Mouse (Mus musculus): ENCODE measurements around the gene Kat7. TPM values are rescaled to one million over a fixed set of nuclear protein-coding genes. Genes with fewer than 3 reads are reported as not detected.
A peak's percentile ranks its signal among the peaks of the same experiment; 100 is the strongest.

Kat7 gene
- polyA plus RNA-seq, 1 experiment from 2014 or later = 30.7 TPM

- Histone ChIP-seq H3K27me3 (replicated peaks; ENCODE audit: insufficient read depth, low read length) (no peaks in the 10 kb centered on the region), H3K4me3 (ENCODE audit: low read depth, low read length) (no peak overlapping the region), H3K9ac (replicated peaks; ENCODE audit: low read depth) (no peak overlapping the region), H3K36me3 (ENCODE audit: insufficient read depth, low read length) (no peaks in the 10 kb centered on the region), H3K4me2 (replicated peaks; ENCODE audit: low read depth, low read length) (no peak overlapping the region), H3K4me1 (ENCODE audit: insufficient read depth, low read depth, low read length) (no peaks in the 10 kb centered on the region; the same call in 1 of the 2 replicates), H3K9me3 (ENCODE audit: low read length) (no peaks in the 10 kb centered on the region), H3K27ac (ENCODE audit: low read length) (peak overlapping the region; percentile 47; the same call in 1 of the 2 replicates)
- DNase-seq (ENCODE audit: low spot score) (peak; percentile 50), ATAC-seq (peak; percentile 61)
- WGBS = 45% methylated on average over 11 of the region's 11 CpGs
- TF ChIP-seq CTCF (IDR thresholded peaks at IDR 0.05) (no peak), EP300 (IDR thresholded peaks at IDR 0.05) (no peak)
Observed at GRCm38 (mm10) chr11:95326243-95326642, 16.2 kb upstream of the Kat7 start.

- H3K9ac ChIP-seq (replicated peaks; ENCODE audit: low read depth) = no peak overlapping the region
- no peaks in the 10 kb centered on the region; the same call in 1 of the 2 replicates for H3K4me1 ChIP-seq (ENCODE audit: insufficient read depth, low read depth, low read length)
- DNase-seq (ENCODE audit: low spot score) (no peak), ATAC-seq (no peak)
- H3K27me3 ChIP-seq (replicated peaks; ENCODE audit: insufficient read depth, low read length) = no peaks in the 10 kb centered on the region
- TF ChIP-seq CTCF (IDR thresholded peaks at IDR 0.05) = no peak
- TF ChIP-seq EP300 (IDR thresholded peaks at IDR 0.05) = no peak
- WGBS = 66% methylated on average over 4 of the region's 4 CpGs
- H3K4me2 ChIP-seq (replicated peaks; ENCODE audit: low read depth, low read length) = no peak overlapping the region
- H3K36me3 ChIP-seq (ENCODE audit: insufficient read depth, low read length) = no peaks in the 10 kb centered on the region
- H3K4me3 ChIP-seq (ENCODE audit: low read depth, low read length) = no peak overlapping the region
- peak overlapping the region; percentile 47; the same call in 1 of the 2 replicates for H3K27ac ChIP-seq (ENCODE audit: low read length)
- no peaks in the 10 kb centered on the region for H3K9me3 ChIP-seq (ENCODE audit: low read length)
Observed at GRCm38 (mm10) chr11:95325832-95326231, 15.8 kb upstream of the Kat7 start.

GRCm38 (mm10) chr11:95324181-95324580, 14.1 kb upstream of the Kat7 start:
- no peak overlapping the region for H3K27ac ChIP-seq (ENCODE audit: low read length)
- no peak overlapping the region for H3K4me3 ChIP-seq (ENCODE audit: low read depth, low read length)
- no peaks in the 10 kb centered on the region for H3K27me3 ChIP-seq (replicated peaks; ENCODE audit: insufficient read depth, low read length)
- no peaks in the 10 kb centered on the region for H3K36me3 ChIP-seq (ENCODE audit: insufficient read depth, low read length)
- 90% methylated on average over 10 of the region's 10 CpGs for WGBS
- no peak for ATAC-seq
- no peaks in the 10 kb centered on the region for H3K9me3 ChIP-seq (ENCODE audit: low read length)
- no peaks in the 10 kb centered on the region; the same call in 1 of the 2 replicates for H3K4me1 ChIP-seq (ENCODE audit: insufficient read depth, low read depth, low read length)
- no peak for TF ChIP-seq CTCF (IDR thresholded peaks at IDR 0.05)
- no peak for TF ChIP-seq EP300 (IDR thresholded peaks at IDR 0.05)
- H3K4me2 ChIP-seq (replicated peaks; ENCODE audit: low read depth, low read length) = no peak overlapping the region
- H3K9ac ChIP-seq (replicated peaks; ENCODE audit: low read depth) = no peak overlapping the region
- DNase-seq (ENCODE audit: low spot score) = no peak

- H3K27me3 ChIP-seq (replicated peaks; ENCODE audit: insufficient read depth, low read length) = no peaks in the 10 kb centered on the region
- no peaks in the 10 kb centered on the region for H3K36me3 ChIP-seq (ENCODE audit: insufficient read depth, low read length)
- no peak overlapping the region for H3K4me3 ChIP-seq (ENCODE audit: low read depth, low read length)
- no peak overlapping the region for H3K9ac ChIP-seq (replicated peaks; ENCODE audit: low read depth)
- DNase-seq (ENCODE audit: low spot score) (no peak), ATAC-seq (no peak)
- no peak overlapping the region for H3K27ac ChIP-seq (ENCODE audit: low read length)
- no peak overlapping the region for H3K4me2 ChIP-seq (replicated peaks; ENCODE audit: low read depth, low read length)
- TF ChIP-seq EP300 (IDR thresholded peaks at IDR 0.05) (no peak), CTCF (IDR thresholded peaks at IDR 0.05) (no peak)
- no peaks in the 10 kb centered on the region for H3K4me1 ChIP-seq (ENCODE audit: insufficient read depth, low read depth, low read length)
- WGBS = 92% methylated on average over 1 of the region's 1 CpGs
- no peaks in the 10 kb centered on the region for H3K9me3 ChIP-seq (ENCODE audit: low read length)
Observed at GRCm38 (mm10) chr11:95320010-95320409, 10.0 kb upstream of the Kat7 start.

GRCm38 (mm10) chr11:95319506-95319905, 9.5 kb upstream of the Kat7 start:
- Histone ChIP-seq H3K9me3 (ENCODE audit: low read length) (no peaks in the 10 kb centered on the region), H3K9ac (replicated peaks; ENCODE audit: low read depth) (no peak overlapping the region), H3K36me3 (ENCODE audit: insufficient read depth, low read length) (no peaks in the 10 kb centered on the region), H3K4me3 (ENCODE audit: low read depth, low read length) (no peak overlapping the region), H3K27ac (ENCODE audit: low read length) (no peak overlapping the region), H3K4me2 (replicated peaks; ENCODE audit: low read depth, low read length) (no peak overlapping the region), H3K27me3 (replicated peaks; ENCODE audit: insufficient read depth, low read length) (no peaks in the 10 kb centered on the region), H3K4me1 (ENCODE audit: insufficient read depth, low read depth, low read length) (no peaks in the 10 kb centered on the region)
- TF ChIP-seq CTCF (IDR thresholded peaks at IDR 0.05) = peak; percentile 65
- TF ChIP-seq EP300 (IDR thresholded peaks at IDR 0.05) = no peak
- 57% methylated on average over 1 of the region's 1 CpGs for WGBS
- peak; percentile 28 for DNase-seq (ENCODE audit: low spot score)
- peak; percentile 19; the same call in 1 of the 2 replicates for ATAC-seq

GRCm38 (mm10) chr11:95318116-95318515, 8.1 kb upstream of the Kat7 start:
- 47% methylated on average over 9 of the region's 9 CpGs for WGBS
- no peak overlapping the region for H3K9ac ChIP-seq (replicated peaks; ENCODE audit: low read depth)
- no peak overlapping the region for H3K27ac ChIP-seq (ENCODE audit: low read length)
- no peak for DNase-seq (ENCODE audit: low spot score)
- no peak overlapping the region for H3K4me2 ChIP-seq (replicated peaks; ENCODE audit: low read depth, low read length)
- H3K4me3 ChIP-seq (ENCODE audit: low read depth, low read length) = no peak overlapping the region
- H3K4me1 ChIP-seq (ENCODE audit: insufficient read depth, low read depth, low read length) = no peaks in the 10 kb centered on the region
- H3K27me3 ChIP-seq (replicated peaks; ENCODE audit: insufficient read depth, low read length) = no peaks in the 10 kb centered on the region
- H3K9me3 ChIP-seq (ENCODE audit: low read length) = no peaks in the 10 kb centered on the region
- peak; percentile 57 for ATAC-seq
- TF ChIP-seq CTCF (IDR thresholded peaks at IDR 0.05) (no peak), EP300 (IDR thresholded peaks at IDR 0.05) (no peak)
- no peaks in the 10 kb centered on the region for H3K36me3 ChIP-seq (ENCODE audit: insufficient read depth, low read length)

Measured in lung, postnatal 0 days (tissue).